Mouse (Mus musculus) ES-E14 (cell line): ENCODE results near the gene Gm20458.

Source experiments
- HCFC1 ChIP-seq: IDR thresholded peaks from 2 replicates; pipeline ENCODE4 v1.6.1; 2012; ENCODE audit warnings: low read length, inconsistent platforms, borderline replicate concordance; ENCODE audit not compliant: insufficient read depth
- ZC3H11A ChIP-seq: IDR thresholded peaks from 2 replicates; pipeline ENCODE4 v1.6.1; 2012; ENCODE audit warnings: low read depth, mild to moderate bottlenecking, inconsistent platforms, low read length, borderline replicate concordance
- ZNF384 ChIP-seq: IDR thresholded peaks from 2 replicates; pipeline ENCODE4 v1.6.1; 2012; ENCODE audit warnings: low read depth, low read length, inconsistent platforms

- no peak for TF ChIP-seq ZNF384
- TF ChIP-seq ZC3H11A = no peak
- no peak for TF ChIP-seq HCFC1
These were observed 62.6 kb downstream of the Gm20458 start for GRCm38 (mm10) chr2:164523301-164523773.
